ENCODE assay signal across 9 mouse cellular contexts in genomic region chr14:27187025-27187424, GRCm38 (mm10).
A peak's percentile ranks its signal among the peaks of the same experiment; 100 is the strongest.
DNase-seq lines count a peak whose midpoint lies in the region; ATAC-seq and TF ChIP-seq lines count a peak whose summit lies in the region.
"Had no signal": no experiment of that assay in that cellular context is flagged by ENCODE, and none has a peak within 500 bp of the region (broad histone marks: within the 10 kb centered on the region; RNA-seq: fewer than 3 reads in every experiment).

No protein-coding gene starts in this region.

- no peaks in the 10 kb centered on the region for H3K9me3 ChIP-seq in forebrain, embryonic 11.5 days (ENCODE audit: control insufficient read depth, low read length)
- no peaks in the 10 kb centered on the region for H3K9me3 ChIP-seq in lung, embryonic 16.5 days (ENCODE audit: control insufficient read depth, low read length)
- H3K9me3 ChIP-seq: embryonic facial prominence, embryonic 13.5 days had no signal

- no peak overlapping the region for H3K4me3 ChIP-seq in bone marrow, adult 2 months (replicated peaks; ENCODE audit: control insufficient read depth, low read depth, low read length)
- no peak overlapping the region for H3K4me3 ChIP-seq in forebrain, embryonic 11.5 days (ENCODE audit: low read depth, low read length)
- H3K4me3 ChIP-seq in lung, embryonic 16.5 days (ENCODE audit: low read length): no peak overlapping the region
- no peak overlapping the region for H3K4me3 ChIP-seq in thymus, adult 2 months (ENCODE audit: control insufficient read depth, insufficient read depth, low read length)
- H3K4me3 ChIP-seq: embryonic facial prominence, embryonic 13.5 days had no signal

- ATAC-seq in forebrain, embryonic 11.5 days (replicated peaks; ENCODE audit: low FRiP score): peak; percentile 60; the same call in 1 of the 2 replicates
- peak; percentile 79 for ATAC-seq in lung, embryonic 16.5 days (ENCODE audit: low read depth)

- TF ChIP-seq POLR2A in bone marrow, adult 2 months (IDR thresholded peaks at IDR 0.05; ENCODE audit: borderline replicate concordance, control insufficient read depth, low read depth, low read length): no peak
- no peak for TF ChIP-seq POLR2A in thymus, adult 2 months (IDR thresholded peaks at IDR 0.05; ENCODE audit: control insufficient read depth, extremely low read depth, insufficient read depth, low read length, poor library complexity)

- peak; percentile 81 for DNase-seq in CD4-positive helper T cell, adult 2 months (ENCODE audit: low read depth, low spot score)
- peak; percentile 85 for DNase-seq in forebrain, embryonic 11.5 days (ENCODE audit: low spot score)
- DNase-seq in heart, postnatal 36 days: peak; percentile 85 to 89
- DNase-seq in layer of hippocampus, adult 8-10 months (ENCODE audit: low spot score in 2 of 2): peak; percentile 58 to 89
- DNase-seq in ovary, postnatal 10 days (ENCODE audit: low spot score): peak; percentile 74
- DNase-seq in thymus, adult 2 months: peak; percentile 82

- H3K4me1 ChIP-seq in bone marrow, adult 2 months (ENCODE audit: control insufficient read depth, insufficient read depth, low read length): no peaks in the 10 kb centered on the region
- H3K4me1 ChIP-seq in forebrain, embryonic 11.5 days (replicated peaks; ENCODE audit: control insufficient read depth, insufficient read depth, low read length): no peaks in the 10 kb centered on the region
- H3K4me1 ChIP-seq in lung, embryonic 16.5 days (replicated peaks; ENCODE audit: control insufficient read depth, insufficient read depth, low read length): peaks cover 8% of the 10 kb centered on the region
- H3K4me1 ChIP-seq in thymus, adult 2 months (replicated peaks; ENCODE audit: control insufficient read depth, insufficient read depth, low read length): no peaks in the 10 kb centered on the region; the same call in 1 of the 2 replicates

- H3K27ac ChIP-seq in bone marrow, adult 2 months (ENCODE audit: control insufficient read depth, insufficient read depth, low read depth, low read length, poor library complexity): no peak overlapping the region
- no peak overlapping the region for H3K27ac ChIP-seq in forebrain, embryonic 11.5 days (ENCODE audit: low read depth, low read length)
- no peak overlapping the region for H3K27ac ChIP-seq in lung, embryonic 16.5 days (ENCODE audit: low read length)
- no peak overlapping the region for H3K27ac ChIP-seq in thymus, adult 2 months (ENCODE audit: control insufficient read depth, insufficient read depth, low read length)
- H3K27ac ChIP-seq: embryonic facial prominence, embryonic 13.5 days had no signal

- WGBS in bone marrow, adult 2 months: 15% methylated on average over 4 of the region's 4 CpGs
- WGBS in forebrain, embryonic 11.5 days: 7% methylated on average over 4 of the region's 4 CpGs
- WGBS in lung, embryonic 16.5 days: 6% methylated on average over 4 of the region's 4 CpGs
- WGBS in thymus, adult 2 months: 18% methylated on average over 4 of the region's 4 CpGs

- intact Hi-C loops in heart, postnatal 36 days (cut with DNase I): loop anchor here (1.0 to 5.0 kb wide), 4 partner anchors 150 to 555 kb away; no protein-coding TSS in a partner anchor

- TF ChIP-seq CTCF in bone marrow, adult 2 months (IDR thresholded peaks at IDR 0.05; ENCODE audit: control insufficient read depth, insufficient read depth, low read length): peak; percentile 87
- peak; percentile 68; the same call in 1 of the 2 replicates for TF ChIP-seq CTCF in thymus, adult 2 months (IDR thresholded peaks at IDR 0.05; ENCODE audit: borderline replicate concordance, control insufficient read depth, extremely low read depth, insufficient read depth, low read length, poor library complexity)

- H3K36me3 ChIP-seq in forebrain, embryonic 11.5 days (ENCODE audit: control insufficient read depth, insufficient read depth, low read length): no peaks in the 10 kb centered on the region
- no peaks in the 10 kb centered on the region for H3K36me3 ChIP-seq in lung, embryonic 16.5 days (ENCODE audit: control insufficient read depth, insufficient read depth, low read length)
- H3K36me3 ChIP-seq in thymus, adult 2 months (ENCODE audit: control insufficient read depth, insufficient read depth, low read length): no peaks in the 10 kb centered on the region
- H3K36me3 ChIP-seq: embryonic facial prominence, embryonic 13.5 days had no signal

- H3K27me3 ChIP-seq in forebrain, embryonic 11.5 days (ENCODE audit: control insufficient read depth, insufficient read depth, low read length): no peaks in the 10 kb centered on the region
- H3K27me3 ChIP-seq in lung, embryonic 16.5 days (ENCODE audit: control insufficient read depth, insufficient read depth, low read depth, low read length): no peaks in the 10 kb centered on the region
- H3K27me3 ChIP-seq in thymus, adult 2 months (ENCODE audit: control insufficient read depth, insufficient read depth, low read length): no peaks in the 10 kb centered on the region; the same call in 1 of the 2 replicates

- H3K4me2 ChIP-seq in forebrain, embryonic 11.5 days (ENCODE audit: low read depth, low read length, severe bottlenecking): no peak overlapping the region
- H3K4me2 ChIP-seq in lung, embryonic 16.5 days (ENCODE audit: low read depth, low read length): no peak overlapping the region
- H3K4me2 ChIP-seq: embryonic facial prominence, embryonic 13.5 days had no signal

- H3K9ac ChIP-seq in forebrain, embryonic 11.5 days (ENCODE audit: low read length): no peak overlapping the region
- no peak overlapping the region for H3K9ac ChIP-seq in lung, embryonic 16.5 days (ENCODE audit: low read length)
- H3K9ac ChIP-seq: embryonic facial prominence, embryonic 13.5 days had no signal
